Mouse (Mus musculus): ENCODE measurements around the gene Mus81. TPM values are rescaled to one million over a fixed set of nuclear protein-coding genes. Genes with fewer than 3 reads are reported as not detected.

Gene Mus81
- polyA plus RNA-seq, 1 experiment from 2014 or later, result 12.4 TPM

DNA sequence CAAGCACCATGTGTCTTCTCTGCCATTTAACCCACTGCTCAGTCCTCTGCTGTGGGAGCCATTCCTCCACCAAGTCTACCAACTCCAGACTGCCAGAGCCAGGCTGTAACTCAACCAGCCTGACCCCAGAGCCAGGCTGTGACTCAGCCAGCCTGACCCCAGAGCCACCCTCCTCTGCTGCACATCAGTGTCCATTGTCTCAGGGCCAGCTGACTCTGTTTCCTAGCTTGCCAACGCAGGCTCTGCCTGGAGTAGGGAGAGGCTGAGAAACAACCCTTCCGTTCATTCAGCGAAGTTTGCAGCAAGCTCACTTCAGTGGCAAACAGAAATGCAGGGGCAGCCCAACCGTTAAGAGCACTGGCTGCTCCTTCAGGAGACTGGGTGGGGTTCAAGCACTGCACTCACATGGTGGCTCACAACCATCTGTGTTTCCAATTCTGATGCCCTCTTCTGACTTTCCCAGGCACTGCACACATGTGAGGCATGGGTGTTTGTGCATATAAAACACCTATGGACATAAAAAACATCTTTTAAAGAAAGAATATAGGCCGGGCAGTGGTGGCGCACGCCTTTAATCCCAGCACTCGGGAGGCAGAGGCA lies 28.8 kb upstream of the Mus81 start:
- Histone ChIP-seq H3K27ac (ENCODE audit: low read depth, low read length) (peak overlapping the region; percentile 23), H3K9ac (ENCODE audit: low read depth, low read length) (no peak overlapping the region), H3K4me3 (ENCODE audit: low read depth, low read length) (no peak overlapping the region), H3K9me3 (ENCODE audit: control insufficient read depth) (no peaks in the 10 kb centered on the region), H3K27me3 (replicated peaks; ENCODE audit: control insufficient read depth, insufficient read depth, low read length) (no peaks in the 10 kb centered on the region), H3K4me1 (replicated peaks; ENCODE audit: control insufficient read depth, insufficient read depth, low read length) (no peaks in the 10 kb centered on the region; the same call in none of the 2 replicates), H3K36me3 (ENCODE audit: control insufficient read depth, insufficient read depth) (no peaks in the 10 kb centered on the region), H3K4me2 (replicated peaks; ENCODE audit: low read depth) (no peak overlapping the region)
- TF ChIP-seq CTCF (IDR thresholded peaks at IDR 0.05; ENCODE audit: low read depth), result peak; percentile 32; the same call in 1 of the 2 replicates
- ATAC-seq, result no peak
- WGBS, result 78% methylated on average over 8 of the region's 8 CpGs

DNA sequence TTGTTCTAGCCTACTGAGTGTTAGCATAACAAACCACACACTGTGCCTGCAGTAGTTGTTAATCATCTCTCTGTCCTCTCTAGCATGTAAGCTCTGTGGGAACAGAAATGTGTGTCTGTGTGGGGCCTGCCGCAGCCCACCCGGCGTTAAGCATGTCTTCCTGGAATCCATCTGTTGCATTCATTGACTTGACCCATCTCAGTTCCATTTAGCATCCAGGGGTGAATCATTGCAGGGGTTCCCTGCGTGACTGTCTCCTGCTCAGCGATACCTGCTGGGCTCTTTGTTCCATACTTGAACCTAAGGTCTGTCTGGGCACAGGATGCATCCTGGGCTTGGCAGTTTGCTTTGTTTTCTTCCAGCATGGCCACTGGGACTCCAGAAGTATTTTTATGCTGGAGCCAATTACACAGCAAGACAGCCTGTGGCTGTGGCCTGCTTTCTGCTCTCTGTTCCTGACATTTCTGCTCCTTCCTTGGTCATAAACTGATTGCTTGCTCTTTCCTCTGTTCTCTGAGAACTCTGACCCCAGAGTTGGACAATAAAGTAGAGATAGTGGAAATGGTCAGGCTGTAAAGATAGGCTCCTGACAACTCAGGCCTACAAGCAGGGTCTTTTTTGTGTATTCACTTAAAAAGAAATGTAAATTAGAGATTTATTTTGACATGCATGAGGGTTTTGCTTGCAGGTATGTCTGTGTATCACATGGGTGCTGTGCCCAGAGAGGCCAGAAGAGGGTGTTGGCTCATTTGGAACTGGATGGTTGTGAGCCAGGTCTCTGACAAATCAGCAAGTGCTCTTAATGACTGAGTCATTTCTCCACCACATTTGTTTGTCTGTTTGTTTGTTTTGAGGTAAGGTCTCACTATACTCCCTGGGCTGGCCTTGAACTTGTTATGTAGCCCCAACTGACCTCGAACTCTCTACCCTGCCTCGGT lies 27.9 kb upstream of the Mus81 start:
- no peak overlapping the region for H3K4me3 ChIP-seq (ENCODE audit: low read depth, low read length)
- no peaks in the 10 kb centered on the region; the same call in none of the 2 replicates for H3K4me1 ChIP-seq (replicated peaks; ENCODE audit: control insufficient read depth, insufficient read depth, low read length)
- H3K9ac ChIP-seq (ENCODE audit: low read depth, low read length), result no peak overlapping the region
- H3K27me3 ChIP-seq (replicated peaks; ENCODE audit: control insufficient read depth, insufficient read depth, low read length), result no peaks in the 10 kb centered on the region
- peak; percentile 44 for ATAC-seq
- no peaks in the 10 kb centered on the region for H3K36me3 ChIP-seq (ENCODE audit: control insufficient read depth, insufficient read depth)
- H3K9me3 ChIP-seq (ENCODE audit: control insufficient read depth), result no peaks in the 10 kb centered on the region
- H3K4me2 ChIP-seq (replicated peaks; ENCODE audit: low read depth), result no peak overlapping the region
- WGBS, result 69% methylated on average over 7 of the region's 7 CpGs
- H3K27ac ChIP-seq (ENCODE audit: low read depth, low read length), result peak overlapping the region; percentile 23
- TF ChIP-seq CTCF (IDR thresholded peaks at IDR 0.05; ENCODE audit: low read depth), result peak; percentile 52

DNA sequence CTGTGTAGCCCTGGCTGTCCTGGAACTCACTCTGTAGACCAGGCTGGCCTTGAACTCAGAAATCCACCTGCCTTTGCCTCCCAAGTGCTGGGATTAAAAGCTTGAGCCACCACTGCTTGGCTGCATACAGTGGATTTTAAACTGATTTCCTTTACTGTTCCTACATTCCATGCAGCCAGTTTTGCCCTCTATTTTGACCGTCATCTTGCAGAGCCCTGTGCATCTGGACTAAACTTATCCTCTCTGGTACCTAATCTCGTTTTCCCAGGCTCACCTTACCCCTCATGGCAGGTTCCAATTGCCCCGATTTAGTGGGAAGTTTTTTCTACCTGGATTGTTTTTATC lies 24.8 kb upstream of the Mus81 start:
- WGBS, result 84% methylated on average over 3 of the region's 3 CpGs
- H3K4me3 ChIP-seq (ENCODE audit: low read depth, low read length), result no peak overlapping the region
- H3K27ac ChIP-seq (ENCODE audit: low read depth, low read length), result no peak overlapping the region
- no peaks in the 10 kb centered on the region; the same call in none of the 2 replicates for H3K4me1 ChIP-seq (replicated peaks; ENCODE audit: control insufficient read depth, insufficient read depth, low read length)
- no peak for ATAC-seq
- H3K9me3 ChIP-seq (ENCODE audit: control insufficient read depth), result no peaks in the 10 kb centered on the region
- H3K4me2 ChIP-seq (replicated peaks; ENCODE audit: low read depth), result no peak overlapping the region
- H3K36me3 ChIP-seq (ENCODE audit: control insufficient read depth, insufficient read depth), result no peaks in the 10 kb centered on the region
- TF ChIP-seq CTCF (IDR thresholded peaks at IDR 0.05; ENCODE audit: low read depth), result no peak
- H3K27me3 ChIP-seq (replicated peaks; ENCODE audit: control insufficient read depth, insufficient read depth, low read length), result no peaks in the 10 kb centered on the region
- no peak overlapping the region for H3K9ac ChIP-seq (ENCODE audit: low read depth, low read length)

DNA sequence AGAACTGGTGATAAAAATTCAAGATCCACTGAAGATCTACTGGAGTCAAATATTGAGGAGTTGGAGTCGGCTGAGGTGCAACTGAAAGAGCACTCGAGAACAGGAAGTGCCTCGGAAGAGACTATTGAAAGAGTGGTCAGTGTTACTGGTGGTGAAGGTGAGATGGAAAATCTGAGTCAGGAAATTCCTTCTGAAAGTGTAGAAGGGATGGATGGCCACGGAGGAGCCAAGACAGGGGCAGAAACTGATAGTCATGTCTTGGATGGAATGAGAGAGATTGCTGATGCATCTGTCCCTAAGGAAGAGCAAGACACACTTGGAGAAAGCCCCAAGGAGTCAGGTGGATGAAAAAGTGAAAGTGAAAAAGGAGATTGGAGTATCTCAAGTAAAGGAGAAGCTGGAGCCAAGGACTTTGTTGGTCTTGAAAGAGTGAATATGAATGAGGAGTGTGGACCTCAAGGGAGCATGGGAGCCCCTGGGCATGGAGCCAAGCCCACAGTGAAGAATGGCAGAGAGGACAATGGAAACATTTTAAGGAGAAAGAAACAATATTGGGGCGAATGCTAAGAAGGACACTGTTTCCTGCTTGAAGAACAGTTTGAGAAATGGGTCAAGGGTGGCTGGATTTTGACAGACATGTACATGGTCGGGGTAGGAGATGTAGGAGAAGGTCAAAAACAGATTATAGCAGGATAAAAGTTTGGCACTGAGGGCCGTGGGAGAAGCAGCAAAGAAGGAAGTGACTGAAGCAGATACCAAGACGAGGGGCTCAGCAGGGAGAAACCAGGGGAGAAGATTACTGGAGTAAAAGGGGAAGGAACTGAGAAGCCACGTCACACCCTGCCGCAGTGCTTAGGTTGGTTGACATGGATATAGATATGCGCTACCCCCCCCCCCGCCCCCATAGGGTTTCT lies 24.1 kb upstream of the Mus81 start:
- Histone ChIP-seq H3K9ac (ENCODE audit: low read depth, low read length) (no peak overlapping the region), H3K4me3 (ENCODE audit: low read depth, low read length) (no peak overlapping the region), H3K4me1 (replicated peaks; ENCODE audit: control insufficient read depth, insufficient read depth, low read length) (no peaks in the 10 kb centered on the region; the same call in 1 of the 2 replicates), H3K9me3 (ENCODE audit: control insufficient read depth) (no peaks in the 10 kb centered on the region), H3K27ac (ENCODE audit: low read depth, low read length) (no peak overlapping the region), H3K4me2 (replicated peaks; ENCODE audit: low read depth) (peak overlapping the region; percentile 81; the same call in 1 of the 2 replicates), H3K27me3 (replicated peaks; ENCODE audit: control insufficient read depth, insufficient read depth, low read length) (no peaks in the 10 kb centered on the region), H3K36me3 (ENCODE audit: control insufficient read depth, insufficient read depth) (no peaks in the 10 kb centered on the region)
- WGBS, result 68% methylated on average over 12 of the region's 12 CpGs
- no peak for TF ChIP-seq CTCF (IDR thresholded peaks at IDR 0.05; ENCODE audit: low read depth)
- no peak for ATAC-seq

DNA sequence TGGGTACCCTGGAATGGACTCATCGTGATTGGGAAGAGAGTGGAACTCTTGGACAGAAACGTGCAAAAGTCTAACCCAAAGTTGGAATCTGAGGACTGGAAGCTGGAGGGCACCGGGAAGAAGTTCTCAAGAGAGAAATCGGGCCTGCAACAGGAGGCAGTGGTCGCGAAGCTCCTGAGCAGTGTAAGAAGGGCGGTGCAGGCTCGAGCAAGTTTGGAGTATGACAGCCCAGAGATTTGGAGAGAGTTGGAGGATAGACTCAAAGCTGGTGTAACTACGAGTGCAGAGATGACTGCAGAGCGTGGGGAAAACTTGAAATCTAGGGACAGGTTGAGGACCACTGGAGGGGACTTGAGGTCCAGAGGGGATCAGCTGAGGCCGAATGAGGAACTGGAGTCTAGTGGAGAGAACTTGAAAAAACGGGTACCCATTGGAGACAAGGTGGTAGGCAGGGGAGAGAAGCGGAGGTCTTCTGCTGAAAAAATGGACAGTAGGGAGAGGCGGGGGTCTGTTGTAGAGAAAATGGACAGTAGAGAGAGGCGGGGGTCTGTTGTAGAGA lies 23.0 kb upstream of the Mus81 start:
- WGBS, result 43% methylated on average over 15 of the region's 15 CpGs
- H3K4me3 ChIP-seq (ENCODE audit: low read depth, low read length), result peak overlapping the region; percentile 48
- H3K9ac ChIP-seq (ENCODE audit: low read depth, low read length), result peak overlapping the region; percentile 19; the same call in 1 of the 2 replicates
- H3K9me3 ChIP-seq (ENCODE audit: control insufficient read depth), result no peaks in the 10 kb centered on the region
- TF ChIP-seq CTCF (IDR thresholded peaks at IDR 0.05; ENCODE audit: low read depth), result no peak
- H3K4me2 ChIP-seq (replicated peaks; ENCODE audit: low read depth), result peak overlapping the region; percentile 81
- ATAC-seq, result no peak
- H3K27me3 ChIP-seq (replicated peaks; ENCODE audit: control insufficient read depth, insufficient read depth, low read length), result no peaks in the 10 kb centered on the region
- no peak overlapping the region for H3K27ac ChIP-seq (ENCODE audit: low read depth, low read length)
- H3K4me1 ChIP-seq (replicated peaks; ENCODE audit: control insufficient read depth, insufficient read depth, low read length), result no peaks in the 10 kb centered on the region; the same call in 1 of the 2 replicates
- H3K36me3 ChIP-seq (ENCODE audit: control insufficient read depth, insufficient read depth), result no peaks in the 10 kb centered on the region
